Mouse (Mus musculus): ENCODE data around the gene Foxe1. TPM values are rescaled to one million over a fixed set of nuclear protein-coding genes. Genes with fewer than 3 reads are reported as not detected.
A peak's percentile ranks its signal among the peaks of the same experiment; 100 is the strongest.

Gene Foxe1
- polyA plus RNA-seq, 1 experiment from 2014 or later = not detected

DNA sequence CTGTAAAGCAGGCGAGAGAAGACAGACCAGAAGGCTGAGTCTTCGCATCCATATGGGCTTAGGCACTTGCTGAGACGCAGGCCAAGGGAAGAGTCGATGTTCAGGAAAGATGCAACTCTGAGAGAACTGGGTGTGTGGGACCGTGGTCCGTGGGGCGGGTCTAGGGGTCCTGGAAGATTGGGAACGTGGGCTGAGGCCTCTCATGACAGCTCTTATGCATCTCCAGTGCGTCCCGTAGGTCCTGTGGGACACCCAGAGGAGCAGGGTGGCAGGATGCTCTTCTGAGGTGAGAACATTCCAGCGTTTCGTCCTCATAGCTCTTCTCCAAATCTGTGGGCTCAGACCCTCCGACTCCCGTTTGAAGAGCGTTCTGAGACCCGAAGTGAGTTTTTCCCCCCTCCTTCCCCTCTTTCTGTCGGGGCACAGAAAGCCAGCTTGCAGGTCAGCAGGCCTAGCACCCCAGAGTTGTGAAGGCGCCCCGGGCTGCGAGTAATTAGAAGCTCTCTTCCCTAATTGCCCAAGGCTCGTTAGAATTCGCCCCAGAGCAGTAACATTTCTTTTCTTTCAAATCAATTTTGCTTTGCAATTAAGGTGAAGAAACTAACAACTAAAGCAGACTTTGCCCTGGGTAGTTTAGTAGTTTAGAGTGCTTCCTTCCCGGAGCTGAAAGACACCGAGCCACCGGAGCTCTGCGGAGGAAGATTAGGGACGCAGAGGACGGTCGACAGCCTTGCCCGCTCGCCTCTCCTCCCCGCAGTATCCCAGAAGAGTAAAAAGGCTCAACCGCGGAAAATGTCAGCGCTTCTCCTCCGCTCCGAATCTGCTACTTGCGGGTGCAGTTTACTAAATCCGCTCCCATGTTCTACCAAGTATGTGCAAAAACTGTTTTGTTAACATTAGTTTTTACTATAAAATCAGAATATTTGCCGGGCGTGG is 4.4 kb downstream of the Foxe1 start:
- H3K4me2 ChIP-seq = no peak overlapping the region
- TF ChIP-seq CTCF (IDR thresholded peaks at IDR 0.05; ENCODE audit: low read depth) = no peak
- H3K9me3 ChIP-seq (ENCODE audit: low read depth, low read length) = no peaks in the 10 kb centered on the region
- 3% methylated on average over 41 of the region's 41 CpGs for WGBS
- no peaks in the 10 kb centered on the region for H3K36me3 ChIP-seq (ENCODE audit: insufficient read depth)
- no peak overlapping the region for H3K9ac ChIP-seq
- no peak for DNase-seq
- no peaks in the 10 kb centered on the region for H3K4me1 ChIP-seq (ENCODE audit: insufficient read depth)
- ATAC-seq (ENCODE audit: insufficient read depth) = no peak
- H3K4me3 ChIP-seq (ENCODE audit: low read depth, low read length) = no peak overlapping the region
- H3K27ac ChIP-seq (ENCODE audit: low read depth) = no peak overlapping the region
- peaks cover 91% of the 10 kb centered on the region for H3K27me3 ChIP-seq (ENCODE audit: insufficient read depth, low read length)

GRCm38 (mm10) chr4:46348897-46349296 is 5.5 kb downstream of the Foxe1 start:
- WGBS = 25% methylated on average over 9 of the region's 9 CpGs
- no peak overlapping the region for H3K4me2 ChIP-seq

DNA sequence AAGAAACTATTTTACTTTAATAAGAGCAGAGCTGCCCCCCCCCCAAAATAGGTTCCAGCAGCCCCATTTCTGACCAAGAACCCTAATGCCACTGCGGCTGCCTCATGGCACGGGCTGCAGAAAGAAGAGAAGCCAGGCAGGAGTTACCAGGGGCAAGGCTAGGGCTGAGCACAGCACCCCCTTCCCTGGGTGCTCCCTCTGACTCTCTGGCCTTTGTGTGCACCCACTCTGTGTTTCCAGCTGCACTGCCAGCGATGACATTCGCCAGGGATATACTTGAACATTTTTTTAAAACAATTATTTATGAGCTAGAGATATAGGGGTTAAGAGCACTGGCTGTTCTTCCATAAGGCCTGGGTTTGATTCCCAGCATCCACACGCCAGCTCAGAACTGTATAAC is 6.1 kb downstream of the Foxe1 start:
- WGBS = 42% methylated on average over 5 of the region's 5 CpGs
- Histone ChIP-seq H3K4me1 (ENCODE audit: insufficient read depth) (no peaks in the 10 kb centered on the region), H3K27me3 (ENCODE audit: insufficient read depth, low read length) (peaks cover 74% of the 10 kb centered on the region), H3K9ac (no peak overlapping the region), H3K4me3 (ENCODE audit: low read depth, low read length) (no peak overlapping the region), H3K27ac (ENCODE audit: low read depth) (no peak overlapping the region), H3K4me2 (no peak overlapping the region), H3K36me3 (ENCODE audit: insufficient read depth) (no peaks in the 10 kb centered on the region), H3K9me3 (ENCODE audit: low read depth, low read length) (no peaks in the 10 kb centered on the region)
- no peak for ATAC-seq (ENCODE audit: insufficient read depth)
- no peak for DNase-seq
- no peak for TF ChIP-seq CTCF (IDR thresholded peaks at IDR 0.05; ENCODE audit: low read depth)

More at GRCm38 (mm10) chr4:46348897-46349296, 5.5 kb downstream of the Foxe1 start:
- no peak overlapping the region for H3K9ac ChIP-seq
- DNase-seq (no peak), ATAC-seq (ENCODE audit: insufficient read depth) (no peak)
- no peaks in the 10 kb centered on the region for H3K4me1 ChIP-seq (ENCODE audit: insufficient read depth)
- no peak overlapping the region for H3K4me3 ChIP-seq (ENCODE audit: low read depth, low read length)
- H3K36me3 ChIP-seq (ENCODE audit: insufficient read depth) = no peaks in the 10 kb centered on the region
- TF ChIP-seq CTCF (IDR thresholded peaks at IDR 0.05; ENCODE audit: low read depth) = no peak
- peaks cover 81% of the 10 kb centered on the region for H3K27me3 ChIP-seq (ENCODE audit: insufficient read depth, low read length)
- no peaks in the 10 kb centered on the region for H3K9me3 ChIP-seq (ENCODE audit: low read depth, low read length)
- no peak overlapping the region for H3K27ac ChIP-seq (ENCODE audit: low read depth)

- WGBS = 17% methylated on average over 10 of the region's 10 CpGs
- no peaks in the 10 kb centered on the region for H3K4me1 ChIP-seq (ENCODE audit: insufficient read depth)
- no peaks in the 10 kb centered on the region for H3K9me3 ChIP-seq (ENCODE audit: low read depth, low read length)
- peaks cover 45% of the 10 kb centered on the region for H3K27me3 ChIP-seq (ENCODE audit: insufficient read depth, low read length)
- H3K4me3 ChIP-seq (ENCODE audit: low read depth, low read length) = no peak overlapping the region
- H3K27ac ChIP-seq (ENCODE audit: low read depth) = no peak overlapping the region
- TF ChIP-seq CTCF (IDR thresholded peaks at IDR 0.05; ENCODE audit: low read depth) = no peak
- no peaks in the 10 kb centered on the region for H3K36me3 ChIP-seq (ENCODE audit: insufficient read depth)
- no peak for DNase-seq
- H3K9ac ChIP-seq = no peak overlapping the region
- ATAC-seq (ENCODE audit: insufficient read depth) = no peak
- no peak overlapping the region for H3K4me2 ChIP-seq
These were observed 9.6 kb downstream of the Foxe1 start for GRCm38 (mm10) chr4:46353045-46353444.

- peaks cover 10% of the 10 kb centered on the region for H3K27me3 ChIP-seq (ENCODE audit: insufficient read depth, low read length)
- H3K4me2 ChIP-seq = no peak overlapping the region
- WGBS = 47% methylated on average over 12 of the region's 12 CpGs
- ATAC-seq (ENCODE audit: insufficient read depth) (peak; percentile 14; the same call in 1 of the 2 replicates), DNase-seq (peak; percentile 78)
- no peaks in the 10 kb centered on the region for H3K36me3 ChIP-seq (ENCODE audit: insufficient read depth)
- H3K9ac ChIP-seq = no peak overlapping the region
- H3K9me3 ChIP-seq (ENCODE audit: low read depth, low read length) = no peaks in the 10 kb centered on the region
- peak; percentile 81 for TF ChIP-seq CTCF (IDR thresholded peaks at IDR 0.05; ENCODE audit: low read depth)
- no peak overlapping the region for H3K4me3 ChIP-seq (ENCODE audit: low read depth, low read length)
- H3K4me1 ChIP-seq (ENCODE audit: insufficient read depth) = no peaks in the 10 kb centered on the region
- no peak overlapping the region for H3K27ac ChIP-seq (ENCODE audit: low read depth)
These were observed 13.1 kb downstream of the Foxe1 start for GRCm38 (mm10) chr4:46356351-46357133.

DNA sequence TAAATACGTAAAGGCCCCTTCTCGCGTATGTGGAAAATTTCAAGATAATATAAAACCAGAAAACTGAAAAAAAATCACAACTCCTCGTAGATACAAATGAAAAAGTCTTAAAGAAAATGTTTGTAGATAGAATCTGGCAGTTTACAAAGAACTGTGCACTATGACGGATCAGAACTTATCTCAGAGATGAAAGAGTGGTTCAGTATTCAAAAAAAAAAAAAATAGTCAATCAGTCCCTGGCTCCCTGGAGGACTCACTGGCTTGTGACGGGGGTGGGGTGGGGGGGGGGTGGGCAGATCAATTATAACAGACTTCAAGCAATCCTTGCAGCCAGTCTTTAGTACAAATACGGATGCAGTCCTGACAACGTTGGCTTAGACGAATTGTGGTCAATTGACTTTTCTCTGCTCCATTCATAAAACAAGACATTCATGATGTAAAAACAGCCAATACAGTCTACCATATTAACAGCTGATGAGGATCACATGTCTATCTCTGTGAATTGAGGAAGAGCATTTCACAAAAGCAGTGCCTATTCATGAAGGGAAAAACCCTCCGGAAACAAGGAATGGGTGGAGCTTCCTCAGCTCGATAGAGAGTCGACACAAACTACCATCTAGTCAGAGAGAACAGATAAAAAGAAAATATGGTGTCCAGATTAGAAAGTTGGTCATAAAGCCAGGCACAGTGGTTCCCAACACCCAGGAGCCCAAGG is 16.3 kb downstream of the Foxe1 start:
- H3K36me3 ChIP-seq (ENCODE audit: insufficient read depth) = no peaks in the 10 kb centered on the region
- no peak overlapping the region for H3K27ac ChIP-seq (ENCODE audit: low read depth)
- no peak for ATAC-seq (ENCODE audit: insufficient read depth)
- no peak overlapping the region for H3K9ac ChIP-seq
- 0 out of 2 replicates have a peak, but pooled peaks cover 4% of the 10 kb centered on the region for H3K9me3 ChIP-seq (ENCODE audit: low read depth, low read length)
- no peak for DNase-seq
- H3K4me3 ChIP-seq (ENCODE audit: low read depth, low read length) = no peak overlapping the region
- WGBS = 62% methylated on average over 12 of the region's 12 CpGs
- no peak overlapping the region for H3K4me2 ChIP-seq
- peaks cover 6% of the 10 kb centered on the region for H3K27me3 ChIP-seq (ENCODE audit: insufficient read depth, low read length)
- TF ChIP-seq CTCF (IDR thresholded peaks at IDR 0.05; ENCODE audit: low read depth) = no peak
- H3K4me1 ChIP-seq (ENCODE audit: insufficient read depth) = no peaks in the 10 kb centered on the region
